Mouse (Mus musculus): ENCODE measurements at regions not wholly inside any gene's neighbourhood (a gene's known extent, or its start where the extent isn't known, plus 50 kb on each side); places are given as distances from the start of the nearest gene placed in this dataset.

GRCm38 (mm10) chr5:118424764-118425568, 135.5 kb upstream of the Med13l start:
- no peak for ATAC-seq (ENCODE audit: low TSS enrichment)

- peak; percentile 74 for ATAC-seq (ENCODE audit: low TSS enrichment)
Observed at GRCm38 (mm10) chr5:118426673-118427072, 133.8 kb upstream of the Med13l start.

- no peak for ATAC-seq (ENCODE audit: low TSS enrichment)
Observed at GRCm38 (mm10) chr5:118428323-118429095, 132.0 kb upstream of the Med13l start.

GRCm38 (mm10) chr5:118433599-118433998, 126.9 kb upstream of the Med13l start:
- no peak for ATAC-seq (ENCODE audit: low TSS enrichment)

- ATAC-seq (ENCODE audit: low TSS enrichment), result no peak
Observed at GRCm38 (mm10) chr5:118434718-118435555, 125.5 kb upstream of the Med13l start.

- no peak for ATAC-seq (ENCODE audit: low TSS enrichment)
Observed at GRCm38 (mm10) chr5:118435556-118435950, 124.9 kb upstream of the Med13l start.

GRCm38 (mm10) chr5:118436035-118436434, 124.4 kb upstream of the Med13l start:
- no peak for ATAC-seq (ENCODE audit: low TSS enrichment)

GRCm38 (mm10) chr5:118436474-118437306, 123.8 kb upstream of the Med13l start:
- no peak for ATAC-seq (ENCODE audit: low TSS enrichment)

- no peak for ATAC-seq (ENCODE audit: low TSS enrichment)
Observed at GRCm38 (mm10) chr5:118437307-118437610, 123.2 kb upstream of the Med13l start.

GRCm38 (mm10) chr5:118438016-118438415, 122.5 kb upstream of the Med13l start:
- ATAC-seq (ENCODE audit: low TSS enrichment), result no peak

GRCm38 (mm10) chr5:118444538-118445251, 115.8 kb upstream of the Med13l start:
- ATAC-seq (ENCODE audit: low TSS enrichment), result no peak

- no peak for ATAC-seq (ENCODE audit: low TSS enrichment)
Observed at GRCm38 (mm10) chr5:118445252-118445987, 115.1 kb upstream of the Med13l start.

- no peak for ATAC-seq (ENCODE audit: low TSS enrichment)
Observed at GRCm38 (mm10) chr5:118445988-118446280, 114.5 kb upstream of the Med13l start.

- no peak for ATAC-seq (ENCODE audit: low TSS enrichment)
Observed at GRCm38 (mm10) chr5:118446878-118447277, 113.6 kb upstream of the Med13l start.

- no peak for ATAC-seq (ENCODE audit: low TSS enrichment)
Observed at GRCm38 (mm10) chr5:118447366-118447765, 113.1 kb upstream of the Med13l start.

GRCm38 (mm10) chr5:118448884-118449515, 111.5 kb upstream of the Med13l start:
- ATAC-seq (ENCODE audit: low TSS enrichment), result no peak

GRCm38 (mm10) chr5:118449893-118450292, 110.6 kb upstream of the Med13l start:
- peak; percentile 65; the same call in 1 of the 2 replicates for ATAC-seq (ENCODE audit: low TSS enrichment)

- ATAC-seq (ENCODE audit: low TSS enrichment), result no peak
Observed at GRCm38 (mm10) chr5:118452052-118452451, 108.4 kb upstream of the Med13l start.

- no peak for ATAC-seq (ENCODE audit: low TSS enrichment)
Observed at GRCm38 (mm10) chr5:118454096-118454495, 106.4 kb upstream of the Med13l start.
